Mouse (Mus musculus): Measurements from ENCODE around the gene Ms4a6b. TPM values are rescaled to one million over a fixed set of nuclear protein-coding genes. Genes with fewer than 3 reads are reported as not detected.
"Not testable (repeated sequence)": the region's sequence is repeated elsewhere in the genome, so short reads cannot be mapped to it uniquely, and the experiment has no call there.

Gene Ms4a6b
- polyA plus RNA-seq, 2 experiments: 6.9 to 10.0 TPM

DNA sequence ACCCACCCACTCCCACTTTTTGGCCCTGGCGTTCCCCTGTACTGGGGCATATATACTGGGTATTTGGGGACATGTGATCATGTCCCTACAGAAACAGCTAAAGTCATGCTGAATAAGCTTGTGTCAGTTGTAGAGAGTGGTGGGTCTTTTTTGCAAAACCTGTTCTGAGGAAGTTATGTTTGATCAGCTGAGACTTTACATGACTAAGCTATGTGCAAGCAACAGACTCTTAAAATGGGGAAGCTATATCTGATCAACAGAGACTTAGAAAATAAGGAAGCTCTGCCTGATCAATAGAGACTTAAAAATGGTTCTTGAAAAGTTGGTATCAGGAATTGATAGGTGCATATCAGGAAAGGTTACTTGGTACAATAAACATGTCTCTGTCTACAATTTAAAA lies 17.1 kb downstream of the Ms4a6b start:
- Histone ChIP-seq H3K27ac (replicated peaks; ENCODE audit: low read depth, low read length) (no peak overlapping the region), H3K36me3 (ENCODE audit: control insufficient read depth, insufficient read depth, low read length) (no peaks in the 10 kb centered on the region), H3K4me2 (replicated peaks; ENCODE audit: low read depth, low read length, severe bottlenecking) (no peak overlapping the region), H3K27me3 (ENCODE audit: control insufficient read depth, insufficient read depth, low read length) (no peaks in the 10 kb centered on the region), H3K4me1 (ENCODE audit: control insufficient read depth, insufficient read depth, low read length) (no peaks in the 10 kb centered on the region), H3K9ac (ENCODE audit: low read depth, low read length, severe bottlenecking) (no peak overlapping the region), H3K9me3 (ENCODE audit: control insufficient read depth, low read length) (no peaks in the 10 kb centered on the region), H3K4me3 (replicated peaks; ENCODE audit: low read length) (no peak overlapping the region)
- DNase-seq (ENCODE audit: low spot score) (no peak), ATAC-seq (ENCODE audit: low FRiP score, low read depth) (no peak)
- 83% methylated on average over 1 of the region's 1 CpGs for WGBS
- no peak for TF ChIP-seq POLR2A (IDR thresholded peaks at IDR 0.05; ENCODE audit: borderline replicate concordance, extremely low read depth, insufficient read depth, insufficient read length)

DNA sequence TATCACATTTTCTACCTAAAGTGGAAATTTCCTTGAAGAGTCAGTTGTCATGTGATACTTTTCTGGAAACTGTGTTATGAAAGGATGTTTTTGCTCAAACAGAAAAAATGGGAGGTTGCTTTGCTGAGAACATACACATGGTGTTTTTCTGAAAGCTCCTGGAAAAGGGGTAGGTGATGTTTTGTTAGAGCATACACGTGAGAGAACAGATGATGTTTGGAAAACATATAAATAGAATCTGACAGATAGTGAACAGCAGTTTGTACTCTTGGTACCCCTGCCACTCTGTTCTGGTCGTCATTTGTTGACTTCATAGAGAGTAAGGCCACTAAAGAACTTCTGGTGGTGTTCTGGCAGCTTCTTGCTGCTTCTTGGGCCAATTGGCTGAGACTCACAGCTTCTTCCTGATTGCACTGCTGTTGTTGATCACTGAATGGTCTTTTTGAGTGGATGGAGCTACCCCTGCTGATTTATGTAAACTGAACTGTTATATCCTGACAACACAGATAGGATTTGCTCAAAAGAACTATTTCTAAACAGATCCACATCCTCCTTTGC lies 17.7 kb downstream of the Ms4a6b start:
- ATAC-seq (ENCODE audit: low FRiP score, low read depth): no peak
- TF ChIP-seq POLR2A (IDR thresholded peaks at IDR 0.05; ENCODE audit: borderline replicate concordance, extremely low read depth, insufficient read depth, insufficient read length): no peak
- Histone ChIP-seq H3K4me3 (replicated peaks; ENCODE audit: low read length) (no peak overlapping the region), H3K9ac (ENCODE audit: low read depth, low read length, severe bottlenecking) (no peak overlapping the region), H3K27ac (replicated peaks; ENCODE audit: low read depth, low read length) (no peak overlapping the region), H3K27me3 (ENCODE audit: control insufficient read depth, insufficient read depth, low read length) (no peaks in the 10 kb centered on the region), H3K4me2 (replicated peaks; ENCODE audit: low read depth, low read length, severe bottlenecking) (no peak overlapping the region), H3K4me1 (ENCODE audit: control insufficient read depth, insufficient read depth, low read length) (no peaks in the 10 kb centered on the region), H3K36me3 (ENCODE audit: control insufficient read depth, insufficient read depth, low read length) (no peaks in the 10 kb centered on the region), H3K9me3 (ENCODE audit: control insufficient read depth, low read length) (no peaks in the 10 kb centered on the region)
- DNase-seq (ENCODE audit: low spot score): no peak
- WGBS: 67% methylated on average over 2 of the region's 2 CpGs

DNA sequence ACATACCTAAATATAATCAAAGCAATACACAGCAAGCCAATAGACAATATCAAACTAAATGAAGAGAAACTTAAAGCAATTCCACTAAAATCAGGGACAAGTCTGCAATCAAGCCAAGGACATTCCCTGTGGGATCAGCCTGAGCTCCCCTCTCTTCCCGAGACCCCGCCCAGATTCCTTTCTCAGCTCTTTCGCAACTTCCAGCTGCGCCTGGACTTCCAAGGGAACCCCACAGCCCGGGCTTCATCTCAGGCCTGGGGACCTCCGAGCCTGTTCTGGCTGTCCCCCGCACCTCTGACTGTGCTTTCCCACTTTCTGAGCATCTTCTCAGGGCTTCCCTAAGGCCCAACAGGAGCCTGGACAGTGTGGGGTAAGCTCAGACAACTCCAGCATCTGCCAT lies 20.3 kb downstream of the Ms4a6b start, which contains the start of gene Ms4a4d:
Gene Ms4a4d, plus strand, starts transcription at position 209 of the 400 bp plus-strand sequence.
- Histone ChIP-seq H3K36me3 (ENCODE audit: control insufficient read depth, insufficient read depth, low read length) (no peaks in the 10 kb centered on the region), H3K4me2 (replicated peaks; ENCODE audit: low read depth, low read length, severe bottlenecking) (no peak within 1 kb of the TSS), H3K27me3 (ENCODE audit: control insufficient read depth, insufficient read depth, low read length) (no peaks in the 10 kb centered on the region), H3K9me3 (ENCODE audit: control insufficient read depth, low read length) (no peaks in the 10 kb centered on the region), H3K9ac (ENCODE audit: low read depth, low read length, severe bottlenecking) (no peak within 1 kb of the TSS), H3K4me3 (replicated peaks; ENCODE audit: low read length) (no peak within 1 kb of the TSS), H3K27ac (replicated peaks; ENCODE audit: low read depth, low read length) (no peak within 1 kb of the TSS), H3K4me1 (ENCODE audit: control insufficient read depth, insufficient read depth, low read length) (no peaks in the 10 kb centered on the region)
- DNase-seq (ENCODE audit: low spot score) (no peak), ATAC-seq (ENCODE audit: low FRiP score, low read depth) (no peak)
- no peak for TF ChIP-seq POLR2A (IDR thresholded peaks at IDR 0.05; ENCODE audit: borderline replicate concordance, extremely low read depth, insufficient read depth, insufficient read length)
- WGBS: 6% methylated on average over 7 of the region's 7 CpGs

DNA sequence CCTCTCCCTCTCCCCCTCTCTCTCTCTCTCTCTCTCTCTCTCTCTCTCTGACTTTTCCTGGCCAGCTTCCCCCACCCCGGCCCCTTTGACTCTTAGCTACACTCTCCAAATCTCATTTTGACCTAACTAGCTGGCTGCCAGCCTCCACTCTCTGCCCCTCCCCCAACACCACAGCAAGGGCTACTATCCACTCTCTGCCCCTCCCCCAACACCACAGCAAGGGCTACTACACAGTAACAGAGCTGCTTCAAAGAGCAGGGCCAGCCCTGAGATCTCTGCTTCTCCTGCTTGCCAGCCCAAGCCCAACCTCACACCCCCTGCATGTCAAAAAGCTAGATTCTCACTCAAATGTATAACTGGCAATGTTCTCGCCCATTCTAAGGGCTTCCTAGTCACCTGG lies 21.0 kb downstream of the Ms4a6b start:
- Histone ChIP-seq H3K4me3 (replicated peaks; ENCODE audit: low read length) (no peak overlapping the region), H3K9ac (ENCODE audit: low read depth, low read length, severe bottlenecking) (no peak overlapping the region), H3K4me1 (ENCODE audit: control insufficient read depth, insufficient read depth, low read length) (no peaks in the 10 kb centered on the region), H3K4me2 (replicated peaks; ENCODE audit: low read depth, low read length, severe bottlenecking) (no peak overlapping the region), H3K36me3 (ENCODE audit: control insufficient read depth, insufficient read depth, low read length) (no peaks in the 10 kb centered on the region), H3K27ac (replicated peaks; ENCODE audit: low read depth, low read length) (no peak overlapping the region), H3K9me3 (ENCODE audit: control insufficient read depth, low read length) (no peaks in the 10 kb centered on the region), H3K27me3 (ENCODE audit: control insufficient read depth, insufficient read depth, low read length) (no peaks in the 10 kb centered on the region)
- no peak for ATAC-seq (ENCODE audit: low FRiP score, low read depth)
- TF ChIP-seq POLR2A (IDR thresholded peaks at IDR 0.05; ENCODE audit: borderline replicate concordance, extremely low read depth, insufficient read depth, insufficient read length): no peak
- no peak for DNase-seq (ENCODE audit: low spot score)
- 28% methylated on average over 2 of the region's 2 CpGs for WGBS

DNA sequence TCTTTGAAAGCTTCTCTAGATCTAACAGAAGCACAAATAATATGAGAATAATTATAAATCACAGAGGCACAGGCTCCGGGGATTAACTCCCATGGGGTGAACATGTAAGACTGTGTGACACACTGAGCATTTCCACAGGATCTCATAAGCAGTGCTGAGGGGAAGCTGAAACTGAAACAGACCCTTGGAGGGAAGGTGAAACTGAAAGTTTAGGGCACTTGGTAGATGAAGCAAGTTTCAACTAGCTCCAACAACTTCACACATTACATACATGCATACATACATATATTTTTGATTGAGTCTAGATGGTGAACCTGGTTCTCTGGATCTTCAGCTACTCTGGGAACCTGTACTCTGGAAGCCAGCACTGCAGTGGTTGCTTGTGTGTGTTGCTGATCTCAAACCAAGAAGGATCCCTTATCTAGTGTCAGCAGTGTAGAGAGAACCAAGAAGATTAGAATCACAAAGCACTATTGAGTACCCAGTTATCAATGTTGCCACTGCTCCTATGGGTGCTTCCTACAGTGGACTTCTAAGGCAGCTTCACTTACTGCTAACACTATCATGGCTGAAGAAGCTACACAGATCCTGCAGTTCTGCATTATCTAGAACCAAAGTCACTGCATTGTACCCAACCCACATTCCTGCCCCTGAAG lies 24.0 kb downstream of the Ms4a6b start:
- ATAC-seq (ENCODE audit: low FRiP score, low read depth); DNase-seq (ENCODE audit: low spot score); H3K4me2 ChIP-seq (replicated peaks; ENCODE audit: low read depth, low read length, severe bottlenecking); H3K9ac ChIP-seq (ENCODE audit: low read depth, low read length, severe bottlenecking); H3K27ac ChIP-seq (replicated peaks; ENCODE audit: low read depth, low read length); H3K9me3 ChIP-seq (ENCODE audit: control insufficient read depth, low read length); H3K4me1 ChIP-seq (ENCODE audit: control insufficient read depth, insufficient read depth, low read length); H3K27me3 ChIP-seq (ENCODE audit: control insufficient read depth, insufficient read depth, low read length); H3K4me3 ChIP-seq (replicated peaks; ENCODE audit: low read length); H3K36me3 ChIP-seq (ENCODE audit: control insufficient read depth, insufficient read depth, low read length): not testable (repeated sequence)
- 86% methylated on average over 1 of the region's 1 CpGs for WGBS

DNA sequence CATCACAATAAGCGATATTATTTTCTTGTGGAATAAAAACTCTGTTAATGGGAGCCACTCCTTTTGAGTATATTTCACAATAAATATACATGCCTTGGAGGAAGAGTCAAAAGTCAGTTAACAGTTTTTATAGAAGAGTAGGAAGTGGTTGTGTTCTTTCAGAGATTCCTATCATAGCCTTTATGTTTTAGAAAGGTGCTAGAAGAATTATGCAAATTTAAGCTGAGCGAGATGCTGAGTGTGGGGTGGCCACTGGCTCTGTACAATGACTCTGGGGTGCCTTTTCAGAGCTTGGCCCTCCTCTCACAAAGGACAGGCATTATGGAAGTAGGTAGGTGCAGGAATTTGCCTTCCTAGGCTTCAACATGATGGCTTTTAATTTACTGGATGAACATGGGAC lies 28.1 kb downstream of the Ms4a6b start:
- H3K9ac ChIP-seq (ENCODE audit: low read depth, low read length, severe bottlenecking); H3K4me1 ChIP-seq (ENCODE audit: control insufficient read depth, insufficient read depth, low read length); H3K4me2 ChIP-seq (replicated peaks; ENCODE audit: low read depth, low read length, severe bottlenecking); H3K36me3 ChIP-seq (ENCODE audit: control insufficient read depth, insufficient read depth, low read length); H3K27ac ChIP-seq (replicated peaks; ENCODE audit: low read depth, low read length); ATAC-seq (ENCODE audit: low FRiP score, low read depth); DNase-seq (ENCODE audit: low spot score); H3K27me3 ChIP-seq (ENCODE audit: control insufficient read depth, insufficient read depth, low read length); H3K9me3 ChIP-seq (ENCODE audit: control insufficient read depth, low read length); H3K4me3 ChIP-seq (replicated peaks; ENCODE audit: low read length): not testable (repeated sequence)
- WGBS: 84% methylated on average over 2 of the region's 2 CpGs
